Mouse (Mus musculus) lung, postnatal 25 days (tissue): ENCODE measurements at regions not wholly inside any gene's neighbourhood (a gene's known extent, or its start where the extent isn't known, plus 50 kb on each side); places are given as distances from the start of the nearest gene placed in this dataset.

Experiments used
- DNase-seq: peaks from one replicate; pipeline ENCODE4 v3.0.0; 2022; ENCODE audit warnings: low spot score

- DNase-seq = peak; percentile 14
These were observed 383.2 kb upstream of the Chrm2 start for GRCm38 (mm10) chr6:36004701-36005100.

DNA sequence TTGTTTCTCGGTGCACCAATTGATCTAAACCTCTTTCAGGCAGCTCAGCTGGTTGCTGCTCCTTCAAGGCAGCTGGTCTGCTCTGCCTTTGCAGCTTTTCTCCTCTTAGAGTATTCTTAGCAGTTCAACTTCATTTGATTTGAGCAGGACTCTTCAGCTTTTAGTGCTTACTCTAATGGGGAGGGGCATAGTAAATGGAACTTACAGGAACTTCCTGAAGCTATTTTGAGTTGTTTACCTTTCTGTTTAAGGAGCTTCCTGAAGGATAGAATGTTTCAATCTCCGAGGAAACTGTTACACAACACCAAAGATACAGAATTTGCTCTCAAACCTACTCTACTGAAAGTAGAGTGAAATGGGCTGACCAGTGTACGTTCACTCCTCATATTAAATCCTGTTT is 385.8 kb upstream of the Chrm2 start:
- DNase-seq = peak; percentile 54

- no peak for DNase-seq
These were observed 399.0 kb upstream of the Chrm2 start for GRCm38 (mm10) chr6:35988891-35989290.

- DNase-seq = no peak
These were observed 400.4 kb upstream of the Mtpn start for GRCm38 (mm10) chr6:35940071-35940470.

DNA sequence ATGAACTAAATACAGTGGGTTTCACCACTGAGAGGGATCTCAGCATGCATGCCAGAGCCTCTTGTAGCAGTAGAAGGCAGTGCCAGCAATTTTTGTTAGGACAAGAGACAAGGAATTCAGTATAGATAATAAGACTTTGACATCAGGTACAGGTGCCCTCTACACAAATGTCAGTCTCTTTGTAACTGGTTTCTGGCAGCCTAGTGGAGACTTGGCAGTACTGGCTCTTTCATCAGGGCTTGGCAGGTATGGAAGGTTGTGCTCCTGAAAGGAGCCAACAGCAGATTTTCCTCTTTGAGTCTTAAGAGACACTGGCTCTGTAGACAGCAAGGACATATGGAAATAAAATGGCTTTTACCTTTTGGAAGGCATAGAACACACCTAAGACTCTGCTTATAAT is 384.5 kb upstream of the Mtpn start:
- DNase-seq = no peak

DNA sequence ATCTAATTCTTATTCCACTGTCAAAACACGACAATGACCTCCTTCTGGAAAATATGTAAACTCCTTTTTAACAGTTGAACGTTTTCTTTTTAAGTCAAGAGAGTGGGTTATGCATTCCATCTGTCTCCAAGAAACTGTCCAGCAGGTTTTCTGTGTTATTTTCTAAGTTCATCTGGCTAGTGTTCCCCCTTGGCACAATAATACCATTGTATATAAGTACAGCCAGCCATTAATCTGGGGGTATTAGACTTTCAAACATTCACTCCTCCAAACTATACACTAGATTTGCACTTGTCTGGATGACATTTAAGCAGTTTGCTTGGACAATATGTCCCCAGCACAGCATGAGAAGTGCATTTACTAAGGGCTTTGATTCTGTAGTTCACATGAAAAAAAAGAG is 358.3 kb upstream of the Mtpn start:
- no peak for DNase-seq

DNA sequence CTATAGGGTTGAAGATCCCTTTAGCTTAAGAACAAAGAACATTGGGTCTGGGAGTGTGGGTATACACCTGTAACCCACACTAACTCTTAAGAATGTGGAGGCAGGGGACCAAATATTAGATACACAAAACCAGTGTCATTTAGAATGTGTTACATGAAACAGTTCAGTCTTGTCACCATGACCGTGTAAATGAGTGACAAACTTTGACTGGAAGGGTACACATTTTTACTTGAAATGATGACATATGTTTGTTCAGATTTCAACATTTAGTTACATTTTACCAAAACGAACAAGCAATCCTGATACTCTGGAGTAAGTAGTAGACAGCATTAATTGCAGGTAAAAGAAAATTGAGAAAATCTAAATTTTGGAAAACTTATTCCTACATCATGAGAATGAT is 356.0 kb upstream of the Mtpn start:
- no peak for DNase-seq

DNA sequence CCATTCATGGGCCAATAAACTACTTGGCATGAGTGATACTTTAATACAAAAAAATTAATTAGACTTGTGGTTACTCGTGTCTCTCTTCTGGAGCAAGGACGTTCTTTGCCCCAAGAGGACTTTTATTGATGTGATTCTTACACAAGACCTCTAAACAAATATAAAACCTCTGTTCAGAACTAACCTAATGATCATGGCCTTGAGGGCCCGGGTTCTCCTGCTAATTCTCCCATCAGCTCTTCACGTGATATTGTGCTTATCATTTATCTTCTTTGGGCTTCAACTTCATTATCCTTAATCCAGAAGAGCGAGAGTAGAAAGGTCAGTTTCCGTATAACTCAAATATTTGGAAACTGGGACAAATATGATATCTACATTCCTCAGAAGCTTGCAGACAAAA is 335.0 kb upstream of the Mtpn start:
- no peak for DNase-seq

- no peak for DNase-seq
These were observed 331.7 kb upstream of the Mtpn start for GRCm38 (mm10) chr6:35871388-35871787.

DNA sequence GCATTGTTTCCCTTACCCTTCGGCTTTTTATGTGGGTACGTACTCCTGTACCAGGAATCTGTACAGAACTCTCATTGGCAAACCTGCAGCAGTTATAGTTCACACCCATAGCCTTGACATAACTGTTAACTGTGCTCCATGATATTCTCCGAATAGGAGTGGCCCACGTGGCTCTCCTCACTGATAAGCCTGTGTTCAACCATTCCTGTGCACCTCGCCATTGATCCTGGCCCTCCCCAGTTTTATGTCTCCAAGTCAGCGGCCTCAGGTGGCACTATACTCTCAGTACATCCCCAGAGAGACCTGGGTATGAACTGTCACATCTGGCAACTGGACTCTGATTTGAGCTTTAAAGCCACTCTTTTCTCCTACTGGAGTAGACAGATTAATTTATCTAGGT is 324.5 kb upstream of the Mtpn start:
- no peak for DNase-seq

GRCm38 (mm10) chr6:35853993-35854392 is 314.3 kb upstream of the Mtpn start:
- DNase-seq = no peak

DNA sequence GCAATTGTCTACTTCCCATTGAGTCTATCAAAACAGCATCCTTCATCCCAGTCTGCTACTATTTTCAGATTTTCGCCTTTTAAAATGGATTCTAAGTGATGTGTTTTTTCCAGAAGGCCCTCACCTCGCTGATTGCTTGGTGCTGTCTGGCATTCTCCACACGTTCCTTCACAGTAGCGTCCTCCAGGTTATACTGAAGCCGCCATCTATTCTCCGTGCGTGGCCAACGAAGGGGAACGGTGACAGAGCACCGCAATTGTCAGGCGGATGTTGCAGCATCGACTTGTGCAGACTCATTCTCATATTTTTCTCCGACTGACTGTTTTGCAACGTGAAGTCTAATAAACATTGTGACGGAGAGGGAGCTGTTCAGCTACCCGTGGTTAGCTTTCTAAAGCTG is 277.0 kb upstream of the Mtpn start:
- no peak for DNase-seq

- no peak for DNase-seq
These were observed 274.8 kb upstream of the Mtpn start for GRCm38 (mm10) chr6:35814476-35814875.

DNA sequence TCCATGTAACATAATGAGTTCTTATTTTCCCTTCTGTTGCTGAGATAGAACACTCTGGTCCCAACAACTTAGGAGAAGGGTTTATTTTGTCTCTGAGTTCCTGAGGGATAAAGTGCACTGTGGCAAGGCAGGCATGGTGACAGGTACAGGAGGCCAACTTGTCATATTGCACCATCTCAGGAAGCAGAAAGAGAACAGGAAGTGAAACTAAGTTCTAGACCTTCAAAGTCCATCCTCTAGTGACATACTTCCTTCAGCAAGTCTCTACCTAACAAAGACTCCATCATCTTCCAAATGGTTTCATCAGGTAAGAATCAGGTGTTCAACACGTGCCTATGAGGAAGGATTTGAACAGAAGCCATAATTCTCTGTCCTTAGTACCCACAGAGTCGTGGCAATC is 266.1 kb upstream of the Mtpn start:
- DNase-seq = no peak

- DNase-seq = no peak
These were observed 264.4 kb upstream of the Mtpn start for GRCm38 (mm10) chr6:35804041-35804440.

- no peak for DNase-seq
These were observed 240.0 kb upstream of the Mtpn start for GRCm38 (mm10) chr6:35779706-35780105.

DNA sequence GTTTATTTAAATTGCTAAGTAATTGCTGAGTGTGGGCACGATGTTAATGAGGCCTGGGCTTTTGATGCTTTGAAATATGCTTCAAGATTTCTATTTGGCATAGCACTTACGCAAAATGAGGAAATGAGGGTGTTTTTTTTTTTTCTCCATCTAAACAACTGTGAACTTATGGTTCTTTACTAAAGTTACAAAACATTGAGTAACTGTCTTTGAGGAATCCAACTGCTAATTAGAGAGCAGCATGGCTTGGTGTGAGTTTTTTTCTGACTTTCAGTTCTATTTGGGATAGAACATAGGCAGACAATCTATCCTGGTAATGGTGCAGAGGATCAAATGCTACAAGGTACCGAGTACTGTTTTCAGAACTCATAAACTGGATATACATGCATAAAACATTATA is 231.2 kb upstream of the Mtpn start:
- no peak for DNase-seq

DNA sequence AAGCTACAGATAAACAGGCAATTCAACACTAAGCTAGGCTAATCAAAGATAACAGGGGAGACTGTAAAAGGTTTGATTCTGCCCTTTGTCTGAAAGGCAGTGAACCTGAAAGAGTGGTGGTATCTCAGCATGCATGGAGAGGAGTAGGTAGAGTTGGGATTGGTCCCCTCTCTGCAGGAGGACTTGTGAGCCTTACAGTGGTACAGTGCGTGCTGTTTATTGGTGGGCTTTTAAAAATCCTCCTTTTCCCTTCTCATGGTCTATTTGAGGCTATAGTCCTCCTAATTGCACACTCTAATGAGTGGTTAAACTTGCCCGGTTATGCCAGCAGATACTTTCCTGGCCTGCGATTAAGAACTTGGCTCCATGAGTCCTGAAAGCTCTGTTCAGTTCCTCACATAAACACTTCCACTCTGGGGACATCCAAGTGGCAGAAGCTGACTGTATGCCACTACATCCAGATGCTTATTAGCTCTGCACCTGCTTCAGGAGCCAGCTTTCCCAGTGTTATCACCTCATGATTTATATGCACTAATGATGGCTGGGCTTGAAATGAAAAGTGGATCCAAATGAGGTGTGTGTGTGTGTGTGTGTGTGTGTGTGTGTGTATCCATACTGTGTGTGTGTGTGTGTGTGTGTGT is 220.0 kb upstream of the Mtpn start:
- DNase-seq = no peak

- DNase-seq = no peak
These were observed 206.3 kb upstream of the Mtpn start for GRCm38 (mm10) chr6:35746034-35746433.

DNA sequence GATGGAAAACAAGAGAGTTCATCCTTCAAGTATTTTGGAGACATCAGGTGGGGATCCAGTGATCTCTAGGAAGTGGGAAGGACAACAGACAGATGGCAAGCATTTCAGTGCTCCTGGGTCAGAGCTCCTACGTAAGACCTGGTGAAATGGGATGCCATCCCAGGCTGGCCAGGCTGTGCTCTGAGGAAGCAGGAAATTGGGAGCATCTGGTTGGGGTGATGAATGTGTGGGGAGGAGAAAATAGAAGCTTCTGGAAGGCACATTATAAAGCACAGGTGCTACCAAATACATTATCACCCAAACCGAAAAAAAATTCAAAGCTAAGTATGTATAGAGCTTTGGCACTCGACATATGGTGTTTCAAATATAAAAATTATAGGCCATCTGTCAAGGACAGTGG is 165.9 kb upstream of the Mtpn start:
- DNase-seq = no peak

DNA sequence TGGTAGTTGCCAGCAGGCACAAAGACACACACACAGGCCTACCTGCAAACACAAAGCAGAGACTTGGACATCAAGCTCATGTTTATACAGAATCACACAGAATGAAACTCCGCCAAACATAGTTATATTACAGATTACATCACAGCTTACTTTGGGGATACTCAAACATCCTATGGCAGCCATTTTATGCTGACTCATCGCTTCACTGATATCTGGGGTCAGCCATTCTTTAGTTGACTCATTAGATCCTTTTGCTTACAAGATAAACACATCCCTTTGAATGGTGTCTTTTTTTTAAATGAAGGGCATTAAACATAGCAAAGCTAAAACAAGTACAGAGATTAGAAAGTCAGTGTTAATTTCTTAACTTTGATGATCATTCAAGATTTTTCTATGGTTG is 127.4 kb upstream of the Mtpn start:
- DNase-seq = no peak

DNA sequence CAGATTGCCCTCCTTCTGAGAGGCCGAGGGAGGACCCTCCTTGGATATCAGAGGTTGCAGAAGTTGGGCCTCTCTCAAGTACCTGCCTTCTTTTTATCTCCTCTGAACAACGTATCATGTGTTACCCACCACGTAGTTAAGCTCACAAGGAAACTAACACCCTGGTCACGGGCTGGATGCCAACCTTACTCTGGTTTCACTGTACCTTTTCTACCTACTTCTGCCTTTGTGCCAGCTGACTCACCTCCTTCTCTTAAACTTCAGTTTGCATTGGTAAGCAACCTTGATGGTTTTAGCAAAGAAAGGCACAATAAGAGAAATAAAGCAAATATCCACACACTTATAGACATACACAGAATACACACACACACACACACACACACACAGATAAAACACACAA is 111.7 kb upstream of the Mtpn start:
- DNase-seq = peak; percentile 44

DNA sequence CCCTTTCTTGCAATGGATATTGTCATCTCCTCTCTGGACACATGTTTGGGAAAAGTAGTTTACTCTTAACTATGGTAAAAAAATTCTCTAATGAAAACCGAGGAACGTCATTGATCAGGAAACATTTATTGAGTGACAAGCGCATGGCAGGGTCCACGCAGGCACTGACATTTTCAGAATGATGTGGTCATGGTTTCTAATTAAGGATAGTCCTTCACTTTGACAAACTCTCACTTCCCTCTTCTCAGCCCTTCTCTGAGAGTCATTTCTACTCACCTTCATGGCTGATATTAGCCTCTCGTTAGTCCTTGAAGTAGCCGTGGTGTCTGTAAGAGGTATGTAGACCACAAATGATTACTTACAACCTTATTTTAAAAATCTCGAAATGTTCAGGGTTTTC is 105.5 kb upstream of the Mtpn start:
- DNase-seq = no peak

DNA sequence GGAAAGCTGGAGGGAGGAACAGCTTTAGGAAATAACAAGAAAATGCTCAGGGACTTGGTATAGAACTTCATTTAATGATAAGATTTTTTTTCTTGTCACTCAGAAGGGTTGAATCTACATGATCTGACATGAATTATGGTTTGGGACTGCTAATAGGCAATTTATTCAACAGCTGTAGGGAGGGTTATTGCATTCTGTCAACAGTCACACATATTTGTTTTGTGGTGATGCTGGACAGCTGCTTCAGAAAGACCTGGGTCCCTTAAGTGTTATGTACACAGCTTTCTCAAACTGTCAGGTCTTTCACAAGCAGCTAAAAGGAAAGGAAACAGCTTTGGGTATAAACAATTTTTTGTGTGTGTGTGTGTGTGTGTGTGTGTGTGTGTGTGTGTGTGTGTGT is 101.0 kb upstream of the Mtpn start:
- DNase-seq = no peak

- DNase-seq = no peak
These were observed 68.6 kb upstream of the Mtpn start for GRCm38 (mm10) chr6:35608336-35608735.
